ENCODE assay signal across 25 mouse cellular contexts in the genomic region with DNA sequence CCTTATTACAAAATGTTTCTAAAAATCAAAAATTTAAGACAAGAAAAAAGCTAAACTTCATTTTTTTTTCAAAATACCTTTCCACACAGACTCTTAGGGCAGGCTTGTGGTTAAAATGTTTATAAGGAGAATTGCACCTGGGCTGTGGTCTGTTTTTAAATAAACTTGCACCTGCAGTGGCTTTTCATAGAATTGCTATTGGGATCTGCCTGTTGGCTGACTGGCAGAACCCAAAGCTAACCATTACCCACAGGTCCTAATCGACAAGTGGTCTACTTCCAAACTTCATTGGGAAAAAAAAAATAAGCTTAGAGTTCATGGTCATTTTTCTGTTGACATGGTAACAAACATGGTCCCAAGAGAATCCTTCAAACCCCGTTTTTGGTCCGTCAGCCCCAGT. TPM values are rescaled to one million over a fixed set of nuclear protein-coding genes. Genes with fewer than 3 reads are reported as not detected.
"Had no signal": no experiment of that assay in that cellular context is flagged by ENCODE, and none has a peak within 500 bp of the region (broad histone marks: within the 10 kb centered on the region; RNA-seq: fewer than 3 reads in every experiment).

No protein-coding gene starts in this region.

- H3K9me3 ChIP-seq: liver, embryonic 12.5 days; lung, embryonic 15.5 days; megakaryocyte, embryonic 14.5 days; midbrain, embryonic 13.5 days; midbrain, embryonic 15.5 days; neural tube, embryonic 12.5 days; stomach, embryonic 15.5 days had no signal

- H3K4me1 ChIP-seq: liver, embryonic 12.5 days; lung, embryonic 15.5 days; midbrain, embryonic 13.5 days; midbrain, embryonic 15.5 days; neural tube, embryonic 12.5 days; stomach, embryonic 15.5 days had no signal

- H3K27ac ChIP-seq: liver, embryonic 12.5 days; liver, embryonic 14.5 days; lung, embryonic 15.5 days; macrophage; midbrain, embryonic 13.5 days; midbrain, embryonic 15.5 days; neural tube, embryonic 12.5 days; stomach, embryonic 15.5 days; stomach, postnatal 0 days had no signal

- DNase-seq: lung, adult 2 months; lung, postnatal 14 days; lung, postnatal 36 days; right cerebral cortex, postnatal 14 days had no signal

- ATAC-seq: liver, embryonic 12.5 days; lung, postnatal 0 days; midbrain, embryonic 13.5 days; midbrain, embryonic 15.5 days had no signal

- H3K9ac ChIP-seq: liver, embryonic 12.5 days; liver, embryonic 14.5 days; lung, embryonic 15.5 days; midbrain, embryonic 13.5 days; midbrain, embryonic 15.5 days; neural tube, embryonic 12.5 days; stomach, embryonic 15.5 days had no signal

- H3K4me3 ChIP-seq: liver, embryonic 12.5 days; lung, embryonic 15.5 days; megakaryocyte, embryonic 14.5 days; midbrain, embryonic 13.5 days; midbrain, embryonic 15.5 days; neural tube, embryonic 12.5 days; stomach, embryonic 15.5 days had no signal

- H3K36me3 ChIP-seq: liver, embryonic 12.5 days; lung, embryonic 15.5 days; midbrain, embryonic 13.5 days; midbrain, embryonic 15.5 days; neural tube, embryonic 12.5 days; stomach, embryonic 15.5 days had no signal

- H3K27me3 ChIP-seq: liver, embryonic 12.5 days; lung, embryonic 15.5 days; megakaryocyte, embryonic 14.5 days; midbrain, embryonic 13.5 days; midbrain, embryonic 15.5 days; neural tube, embryonic 12.5 days; stomach, embryonic 15.5 days had no signal

- H3K4me2 ChIP-seq: liver, embryonic 12.5 days; lung, embryonic 15.5 days; midbrain, embryonic 11.5 days; midbrain, embryonic 13.5 days; midbrain, embryonic 15.5 days; neural tube, embryonic 12.5 days; stomach, embryonic 15.5 days had no signal

RNA-seq across cellular contexts. Expression of gene Jchain, which starts 7.0 kb away (rescaled TPM):
- polyA plus RNA-seq: lung, embryonic 15.5 days; stomach, postnatal 0 days had no signal

RNA-seq across cellular contexts. Expression of gene Enam, which starts 46.9 kb away (rescaled TPM):
- total RNA-seq: megakaryocyte progenitor cell, adult 5-6 weeks; midbrain, postnatal 0 days; monocyte, adult 5-6 weeks; neutrophil, adult 5-6 weeks had no signal
- polyA plus RNA-seq: liver, embryonic 12.5 days; liver, embryonic 14.5 days; liver, embryonic 16.5 days; lung, adult 2 months; lung, embryonic 15.5 days; lung, postnatal 0 days; macrophage; midbrain, embryonic 11.5 days; midbrain, embryonic 13.5 days; midbrain, embryonic 15.5 days; midbrain, postnatal 0 days; neural tube, embryonic 12.5 days; neural tube, embryonic 14.5 days; spleen, adult 2 months; stomach, embryonic 15.5 days; stomach, postnatal 0 days; testis, adult 2 months; urinary bladder, adult 2 months had no signal
